26 mouse cellular contexts compared by ENCODE assay signal in genomic region chr11:115377254-115377653, GRCm38 (mm10). TPM values are rescaled to one million over a fixed set of nuclear protein-coding genes. Genes with fewer than 3 reads are reported as not detected.
"Had no signal": no experiment of that assay in that cellular context is flagged by ENCODE, and none has a peak within 500 bp of the region (broad histone marks: within the 10 kb centered on the region; RNA-seq: fewer than 3 reads in every experiment).

No protein-coding gene starts in this region.

- H3K4me3 ChIP-seq: heart, adult 2 months; heart, embryonic 13.5 days; heart, embryonic 15.5 days; hindbrain, embryonic 10.5 days; hindbrain, embryonic 12.5 days; intestine, embryonic 15.5 days; layer of hippocampus, adult 2 months; left cerebral cortex, adult 2 months; limb, embryonic 13.5 days; limb, embryonic 15.5 days; liver, embryonic 12.5 days had no signal

- DNase-seq: gastrocnemius, postnatal 14 days; gastrocnemius, postnatal 36 days; heart, adult 2 months; heart, postnatal 14 days; heart, postnatal 4 days; kidney, adult 18-20 months; kidney, adult 8-10 months; kidney, postnatal 10 days; kidney, postnatal 25 days; kidney, postnatal 4 days; left cerebral cortex, postnatal 4 days had no signal

- H3K36me3 ChIP-seq: heart, embryonic 13.5 days; heart, embryonic 15.5 days; hindbrain, embryonic 10.5 days; hindbrain, embryonic 12.5 days; intestine, embryonic 15.5 days; limb, embryonic 13.5 days; limb, embryonic 15.5 days; liver, embryonic 12.5 days had no signal

- H3K4me2 ChIP-seq: heart, embryonic 11.5 days; heart, embryonic 13.5 days; heart, embryonic 15.5 days; hindbrain, embryonic 12.5 days; hindbrain, embryonic 14.5 days; intestine, embryonic 15.5 days; limb, embryonic 13.5 days; limb, embryonic 15.5 days; liver, embryonic 12.5 days had no signal

- H3K27ac ChIP-seq: heart, adult 2 months; heart, embryonic 13.5 days; heart, embryonic 15.5 days; hindbrain, embryonic 10.5 days; hindbrain, embryonic 12.5 days; hindbrain, embryonic 14.5 days; intestine, embryonic 15.5 days; layer of hippocampus, adult 2 months; left cerebral cortex, adult 2 months; limb, embryonic 13.5 days; limb, embryonic 15.5 days; liver, embryonic 12.5 days; liver, embryonic 14.5 days had no signal

RNA-seq across cellular contexts. Expression of gene Cdr2l, which starts 4.5 kb away (rescaled TPM):
- polyA plus RNA-seq: inflammation-experienced regulatory T-cells, adult 6 months had no signal

RNA-seq across cellular contexts. Expression of gene Hid1, which starts 9.7 kb away (rescaled TPM):
- total RNA-seq: granulocyte monocyte progenitor cell, adult 5-6 weeks had no signal
